Mouse (Mus musculus): ENCODE measurements at regions not wholly inside any gene's neighbourhood (a gene's known extent, or its start where the extent isn't known, plus 50 kb on each side); places are given as distances from the start of the nearest gene placed in this dataset.

GRCm38 (mm10) chr13:60296201-60296895 lies 119.2 kb upstream of the Gas1 start:
- Histone ChIP-seq H3K4me2 (ENCODE audit: low read depth, low read length) (no peak overlapping the region), H3K4me3 (ENCODE audit: low read depth, low read length) (no peak overlapping the region), H3K27me3 (ENCODE audit: insufficient read depth, low read length) (no peaks in the 10 kb centered on the region), H3K27ac (ENCODE audit: low read depth) (no peak overlapping the region), H3K9me3 (ENCODE audit: low read length) (no peaks in the 10 kb centered on the region), H3K36me3 (replicated peaks; ENCODE audit: insufficient read depth, low read length) (no peaks in the 10 kb centered on the region), H3K9ac (replicated peaks) (no peak overlapping the region), H3K4me1 (ENCODE audit: insufficient read depth) (no peaks in the 10 kb centered on the region)
- TF ChIP-seq EP300 (IDR thresholded peaks at IDR 0.05; ENCODE audit: low read depth) = no peak
- no peak for TF ChIP-seq CTCF (IDR thresholded peaks at IDR 0.05; ENCODE audit: low read depth)
- 58% methylated on average over 13 of the region's 13 CpGs for WGBS (ENCODE audit: insufficient replicate concordance)
- DNase-seq = no peak
- ATAC-seq = no peak

DNA sequence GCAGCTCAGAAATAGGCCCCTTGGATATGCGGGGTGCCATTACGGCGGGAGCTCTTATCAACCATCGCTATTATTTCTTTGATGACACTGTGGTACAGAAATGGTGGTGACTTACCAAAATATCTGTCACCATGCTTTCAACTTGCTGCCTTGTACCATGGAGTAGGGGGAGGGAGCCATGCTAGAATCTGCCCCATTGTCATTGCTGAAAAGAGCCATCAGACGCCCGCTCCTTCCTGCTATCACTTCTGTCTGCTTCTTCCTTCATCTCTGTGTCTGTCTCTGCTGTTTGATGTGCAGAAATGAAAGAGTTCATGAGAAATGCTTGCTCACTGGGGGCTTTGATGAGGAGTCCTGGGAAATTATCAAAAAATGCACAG lies 119.7 kb upstream of the Gas1 start:
- TF ChIP-seq EP300 (IDR thresholded peaks at IDR 0.05; ENCODE audit: low read depth) (no peak), CTCF (IDR thresholded peaks at IDR 0.05; ENCODE audit: low read depth) (no peak)
- Histone ChIP-seq H3K9ac (replicated peaks) (no peak overlapping the region), H3K27ac (ENCODE audit: low read depth) (no peak overlapping the region), H3K4me1 (ENCODE audit: insufficient read depth) (no peaks in the 10 kb centered on the region), H3K9me3 (ENCODE audit: low read length) (no peaks in the 10 kb centered on the region), H3K27me3 (ENCODE audit: insufficient read depth, low read length) (no peaks in the 10 kb centered on the region), H3K36me3 (replicated peaks; ENCODE audit: insufficient read depth, low read length) (no peaks in the 10 kb centered on the region), H3K4me3 (ENCODE audit: low read depth, low read length) (no peak overlapping the region), H3K4me2 (ENCODE audit: low read depth, low read length) (no peak overlapping the region)
- ATAC-seq (no peak), DNase-seq (no peak)
- WGBS (ENCODE audit: insufficient replicate concordance) = 84% methylated on average over 6 of the region's 6 CpGs

- Histone ChIP-seq H3K36me3 (replicated peaks; ENCODE audit: insufficient read depth, low read length) (no peaks in the 10 kb centered on the region), H3K27me3 (ENCODE audit: insufficient read depth, low read length) (no peaks in the 10 kb centered on the region), H3K4me2 (ENCODE audit: low read depth, low read length) (no peak overlapping the region), H3K9ac (replicated peaks) (no peak overlapping the region), H3K4me1 (ENCODE audit: insufficient read depth) (no peaks in the 10 kb centered on the region), H3K27ac (ENCODE audit: low read depth) (no peak overlapping the region), H3K9me3 (ENCODE audit: low read length) (no peaks in the 10 kb centered on the region), H3K4me3 (ENCODE audit: low read depth, low read length) (no peak overlapping the region)
- no peak for ATAC-seq
- WGBS (ENCODE audit: insufficient replicate concordance) = 65% methylated on average over 2 of the region's 2 CpGs
- TF ChIP-seq EP300 (IDR thresholded peaks at IDR 0.05; ENCODE audit: low read depth) = no peak
- no peak for TF ChIP-seq CTCF (IDR thresholded peaks at IDR 0.05; ENCODE audit: low read depth)
- DNase-seq = no peak
These were observed 121.4 kb upstream of the Gas1 start for GRCm38 (mm10) chr13:60298575-60298974.

GRCm38 (mm10) chr13:60299076-60299475 lies 121.9 kb upstream of the Gas1 start:
- no peak overlapping the region for H3K27ac ChIP-seq (ENCODE audit: low read depth)
- no peak overlapping the region for H3K4me3 ChIP-seq (ENCODE audit: low read depth, low read length)
- H3K4me1 ChIP-seq (ENCODE audit: insufficient read depth) = no peaks in the 10 kb centered on the region
- TF ChIP-seq EP300 (IDR thresholded peaks at IDR 0.05; ENCODE audit: low read depth) = no peak
- TF ChIP-seq CTCF (IDR thresholded peaks at IDR 0.05; ENCODE audit: low read depth) = no peak
- H3K9ac ChIP-seq (replicated peaks) = no peak overlapping the region
- no peaks in the 10 kb centered on the region for H3K9me3 ChIP-seq (ENCODE audit: low read length)
- no peak overlapping the region for H3K4me2 ChIP-seq (ENCODE audit: low read depth, low read length)
- ATAC-seq (no peak), DNase-seq (no peak)
- no peaks in the 10 kb centered on the region for H3K36me3 ChIP-seq (replicated peaks; ENCODE audit: insufficient read depth, low read length)
- WGBS (ENCODE audit: insufficient replicate concordance) = 71% methylated on average over 5 of the region's 5 CpGs
- no peaks in the 10 kb centered on the region for H3K27me3 ChIP-seq (ENCODE audit: insufficient read depth, low read length)

GRCm38 (mm10) chr13:60303561-60303960 lies 126.4 kb upstream of the Gas1 start:
- no peak overlapping the region for H3K27ac ChIP-seq (ENCODE audit: low read depth)
- no peak overlapping the region for H3K4me3 ChIP-seq (ENCODE audit: low read depth, low read length)
- TF ChIP-seq CTCF (IDR thresholded peaks at IDR 0.05; ENCODE audit: low read depth) (no peak), EP300 (IDR thresholded peaks at IDR 0.05; ENCODE audit: low read depth) (no peak)
- no peaks in the 10 kb centered on the region for H3K36me3 ChIP-seq (replicated peaks; ENCODE audit: insufficient read depth, low read length)
- ATAC-seq = no peak
- H3K9ac ChIP-seq (replicated peaks) = no peak overlapping the region
- WGBS (ENCODE audit: insufficient replicate concordance) = 78% methylated on average over 9 of the region's 9 CpGs
- H3K9me3 ChIP-seq (ENCODE audit: low read length) = no peaks in the 10 kb centered on the region
- no peaks in the 10 kb centered on the region for H3K4me1 ChIP-seq (ENCODE audit: insufficient read depth)
- no peak for DNase-seq
- no peak overlapping the region for H3K4me2 ChIP-seq (ENCODE audit: low read depth, low read length)
- no peaks in the 10 kb centered on the region for H3K27me3 ChIP-seq (ENCODE audit: insufficient read depth, low read length)

GRCm38 (mm10) chr13:60305028-60305810 lies 128.1 kb upstream of the Gas1 start:
- ATAC-seq (no peak), DNase-seq (no peak)
- no peak for TF ChIP-seq CTCF (IDR thresholded peaks at IDR 0.05; ENCODE audit: low read depth)
- TF ChIP-seq EP300 (IDR thresholded peaks at IDR 0.05; ENCODE audit: low read depth) = no peak
- Histone ChIP-seq H3K9me3 (ENCODE audit: low read length) (no peaks in the 10 kb centered on the region), H3K4me3 (ENCODE audit: low read depth, low read length) (no peak overlapping the region), H3K4me1 (ENCODE audit: insufficient read depth) (no peaks in the 10 kb centered on the region), H3K36me3 (replicated peaks; ENCODE audit: insufficient read depth, low read length) (no peaks in the 10 kb centered on the region), H3K9ac (replicated peaks) (no peak overlapping the region), H3K27ac (ENCODE audit: low read depth) (no peak overlapping the region), H3K4me2 (ENCODE audit: low read depth, low read length) (no peak overlapping the region), H3K27me3 (ENCODE audit: insufficient read depth, low read length) (no peaks in the 10 kb centered on the region)
- 35% methylated on average over 1 of the region's 1 CpGs for whole genome bisulfite sequencing (ENCODE audit: insufficient replicate concordance)

All from liver, postnatal 0 days (tissue).